Mouse (Mus musculus) thymus, adult 2 months (tissue): ENCODE results near the gene Atp6v0d1.

Experiments used
- CTCF ChIP-seq: fragments of 200-500 bp; IDR thresholded peaks from 2 replicates; pipeline ENCODE4 v1.5.1; 2012; ENCODE audit warnings: mild to moderate bottlenecking, control low read depth, low read length, moderate library complexity, borderline replicate concordance; ENCODE audit not compliant: control insufficient read depth, poor library complexity, insufficient read depth; ENCODE audit errors: extremely low read depth
- POLR2A ChIP-seq: fragments of 200-500 bp; IDR thresholded peaks from 2 replicates; pipeline ENCODE4 v1.6.1; 2012; ENCODE audit warnings: mild to moderate bottlenecking, low read length, control low read depth, moderate library complexity; ENCODE audit not compliant: control insufficient read depth, poor library complexity, insufficient read depth; ENCODE audit errors: extremely low read depth

DNA sequence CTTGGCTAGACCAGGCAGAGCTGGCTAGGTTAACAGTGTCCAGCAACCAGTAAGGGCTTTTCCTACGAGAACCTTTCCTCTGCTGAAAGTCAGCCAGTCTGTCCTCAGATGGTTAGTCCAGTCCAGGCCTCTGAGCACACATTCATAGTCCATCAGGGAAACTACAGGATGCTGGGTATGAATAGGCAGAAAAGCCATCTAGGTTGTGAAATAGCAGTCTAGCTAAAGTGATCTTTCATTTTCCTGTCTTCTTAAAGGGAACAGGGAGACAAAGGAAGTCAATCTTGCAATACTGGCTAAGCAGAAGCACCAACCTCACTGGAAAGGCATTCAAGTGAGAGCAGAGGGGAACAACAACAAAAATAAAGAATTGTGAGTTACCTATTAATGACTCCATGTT is 13.0 kb downstream of the Atp6v0d1 start:
- TF ChIP-seq CTCF (no peak), POLR2A (no peak)
